Mouse (Mus musculus) neural tube, embryonic 10.5 days (tissue): Measurements from ENCODE around the gene Pde6g.
A peak's percentile ranks its signal among the peaks of the same experiment; 100 is the strongest.

ENCODE experiments used
- DNase-seq: peaks from one replicate; pipeline ENCODE4 v3.0.0-alpha.2; 2017; ENCODE audit warnings: low spot score; ENCODE audit errors: extremely low spot score

Gene Pde6g

GRCm38 (mm10) chr11:120467051-120467735 is 13.9 kb upstream of the Pde6g start, which contains the start of gene Arl16:
Gene Arl16 (minus strand): TSS chr11:120467607.
- DNase-seq = peak; percentile 98

- DNase-seq = no peak
These were observed 12.2 kb upstream of the Pde6g start for GRCm38 (mm10) chr11:120465521-120465920.

- DNase-seq = no peak
These were observed 11.1 kb upstream of the Pde6g start for GRCm38 (mm10) chr11:120464365-120464764.

GRCm38 (mm10) chr11:120463536-120463935 is 10.2 kb upstream of the Pde6g start:
- DNase-seq = no peak

- no peak for DNase-seq
These were observed 5.7 kb upstream of the Pde6g start for GRCm38 (mm10) chr11:120458847-120459597.

GRCm38 (mm10) chr11:120457772-120458751 is 4.8 kb upstream of the Pde6g start, which contains the start of the genes Oxld1 and Ccdc137:
Gene Oxld1 (minus strand): TSS chr11:120458068.
Gene Ccdc137 (plus strand): TSS chr11:120458115.
- peak; percentile 84 for DNase-seq

- no peak for DNase-seq
These were observed 4.1 kb upstream of the Pde6g start for GRCm38 (mm10) chr11:120457370-120457769.

- DNase-seq = no peak
These were observed 2.1 kb upstream of the Pde6g start for GRCm38 (mm10) chr11:120455413-120455812.

GRCm38 (mm10) chr11:120454965-120455364 is 1.7 kb upstream of the Pde6g start:
- no peak for DNase-seq

GRCm38 (mm10) chr11:120452246-120452645 is 1.1 kb downstream of the Pde6g start:
- no peak for DNase-seq

GRCm38 (mm10) chr11:120447179-120447578 is 6.1 kb downstream of the Pde6g start:
- no peak for DNase-seq

- DNase-seq = no peak
These were observed 7.8 kb downstream of the Pde6g start for GRCm38 (mm10) chr11:120445475-120445874.

GRCm38 (mm10) chr11:120444106-120444505 is 9.2 kb downstream of the Pde6g start:
- no peak for DNase-seq

- DNase-seq = no peak
These were observed 10.5 kb downstream of the Pde6g start for GRCm38 (mm10) chr11:120442765-120443280.

- no peak for DNase-seq
These were observed 11.0 kb downstream of the Pde6g start, which contains the start of gene Tspan10 for GRCm38 (mm10) chr11:120442344-120442743. Gene Tspan10 (plus strand): TSS chr11:120442644.

GRCm38 (mm10) chr11:120437857-120438385 is 15.4 kb downstream of the Pde6g start:
- no peak for DNase-seq

- peak; percentile 96 for DNase-seq
These were observed 16.0 kb downstream of the Pde6g start, which contains the start of gene Nploc4 for GRCm38 (mm10) chr11:120437152-120437856. Gene Nploc4 (minus strand): TSS chr11:120437708.

- DNase-seq = no peak
These were observed 26.6 kb downstream of the Pde6g start for GRCm38 (mm10) chr11:120426727-120427126.

GRCm38 (mm10) chr11:120423569-120424295 is 29.6 kb downstream of the Pde6g start:
- peak; percentile 54 for DNase-seq
